Mouse (Mus musculus) liver, embryonic 11.5 days (tissue): Measurements from ENCODE around the gene Rarb. TPM values are rescaled to one million over a fixed set of nuclear protein-coding genes. Genes with fewer than 3 reads are reported as not detected.

ENCODE experiments used
- ATAC-seq: fragments of 200-750 bp; cut with Nextera tagmentation; replicated peaks from 2 replicates; pipeline ENCODE4 v1.8.0; 2017; ENCODE audit warnings: moderate number of reproducible peaks, mild to moderate bottlenecking, moderate TSS enrichment, moderate library complexity; ENCODE audit not compliant: low FRiP score
- DNase-seq: peaks from one replicate; pipeline ENCODE4 v3.0.0-alpha.2; 2017; ENCODE audit warnings: low spot score
- H3K27ac ChIP-seq: fragments of 300-500 bp; sonication (generic); 2 replicates; pipeline ENCODE4 v1.5.1; 2014; ENCODE audit warnings: mild to moderate bottlenecking, low read depth, low read length, control low read depth
- H3K27me3 ChIP-seq: fragments of 300-500 bp; sonication (generic); replicated peaks from 2 replicates; pipeline ENCODE4 v1.6.1; 2014; ENCODE audit warnings: low read length, mixed read lengths; ENCODE audit not compliant: control insufficient read depth, insufficient read depth
- H3K36me3 ChIP-seq: fragments of 300-500 bp; sonication (generic); 2 replicates; pipeline ENCODE4 v1.6.1; 2014; ENCODE audit warnings: mild to moderate bottlenecking, low read length, moderate library complexity, mixed read lengths; ENCODE audit not compliant: control insufficient read depth, insufficient read depth
- H3K4me1 ChIP-seq: fragments of 300-500 bp; sonication (generic); replicated peaks from 2 replicates; pipeline ENCODE4 v1.6.1; 2014; ENCODE audit warnings: low read length, mixed read lengths; ENCODE audit not compliant: control insufficient read depth, insufficient read depth
- H3K4me2 ChIP-seq: fragments of 300-500 bp; sonication (generic); 2 replicates; pipeline ENCODE4 v1.6.1; 2014; ENCODE audit warnings: mild to moderate bottlenecking, control low read depth, moderate library complexity
- H3K4me3 ChIP-seq: fragments of 300-500 bp; sonication (generic); 2 replicates; pipeline ENCODE4 v1.5.1; 2014; ENCODE audit warnings: low read depth, low read length, control low read depth
- H3K9ac ChIP-seq: fragments of 300-500 bp; sonication (generic); 2 replicates; pipeline ENCODE4 v1.6.1; 2014; ENCODE audit warnings: low read depth, low read length, control low read depth
- H3K9me3 ChIP-seq: fragments of 300-500 bp; sonication (generic); 2 replicates; pipeline ENCODE4 v1.6.1; 2016; ENCODE audit warnings: low read length, inconsistent platforms, mixed read lengths; ENCODE audit not compliant: control insufficient read depth
- WGBS: fragments of 180-500 bp; shearing (Covaris S2); extraction: QIAGEN DNeasy Blood & Tissue Kit; methylation state at CpG from one replicate; pipeline ENCODE4 v1.1.7; 2014; 5-methylcytosine and 5-hydroxymethylcytosine counted together
- polyA plus RNA-seq: library from polyadenylated mRNA; unstranded; fragments of >200 nt; fragmentation: Nextera tagmentation; extraction: Ambion mirVana; gene quantifications from 2 replicates; pipeline ENCODE4 v1.2.1, GENCODE M21; 2014

The Rarb gene
- polyA plus RNA-seq, 1 experiment from 2014 or later, result 15.2 TPM

DNA sequence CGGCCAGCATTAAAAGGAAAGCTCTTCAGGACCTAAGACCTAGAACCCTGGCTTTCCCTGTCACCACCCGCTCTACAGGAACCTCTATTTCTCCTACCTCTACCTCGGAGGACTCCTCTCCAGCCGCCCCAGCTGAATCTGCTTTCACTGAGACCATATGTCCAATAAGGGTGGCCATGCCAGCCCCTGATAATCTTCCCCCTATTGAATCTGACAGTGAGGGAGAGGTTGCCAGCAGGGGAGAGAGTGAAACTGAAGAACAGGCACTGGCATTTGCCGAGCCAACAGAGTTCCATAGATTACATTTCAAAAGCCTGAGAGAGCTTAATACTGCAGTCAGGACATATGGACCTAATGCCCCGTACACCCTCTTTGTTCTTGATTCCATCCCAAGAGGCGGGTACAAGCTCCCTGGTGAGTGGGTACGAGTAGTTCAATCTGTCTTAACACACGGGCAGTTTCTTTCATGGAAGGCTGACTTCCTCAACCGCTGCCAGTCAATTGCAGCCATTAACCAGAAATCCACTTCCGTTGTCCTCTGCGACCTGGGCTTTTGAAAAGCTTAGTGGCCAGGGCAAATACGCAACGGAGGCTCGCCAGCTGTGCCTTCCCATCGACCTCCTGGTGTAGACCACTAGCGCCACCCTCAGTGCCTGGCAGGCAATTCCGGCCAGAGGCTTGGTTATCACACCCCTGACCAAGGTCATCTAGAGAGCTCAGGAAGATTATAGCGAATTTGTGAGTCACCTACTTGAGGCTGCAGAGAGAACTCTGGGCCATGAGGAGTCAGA, 179.6 kb downstream of the Rarb start:
- no peak for ATAC-seq
- DNase-seq, result no peak
- 91% methylated on average over 19 of the region's 19 CpGs for WGBS

DNA sequence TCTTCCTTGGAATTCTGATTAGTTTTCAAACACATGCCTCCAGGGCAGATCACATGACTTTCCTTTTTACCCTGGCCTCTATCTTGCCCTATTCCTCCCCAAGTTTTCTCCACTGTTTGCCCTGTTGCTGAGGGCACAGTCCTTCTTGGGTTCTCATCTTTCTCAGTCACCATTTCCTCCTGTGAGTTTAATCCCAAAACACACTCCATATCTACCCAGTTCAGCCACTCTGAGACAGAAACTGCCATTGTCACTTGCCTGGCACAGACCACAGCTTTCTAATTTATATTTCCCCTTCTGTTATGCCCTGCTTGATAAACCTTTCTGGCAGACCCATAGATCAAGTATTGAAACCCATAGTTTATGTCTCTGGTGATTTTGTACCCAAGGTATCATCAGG, 205.0 kb downstream of the Rarb start:
- no peaks in the 10 kb centered on the region for H3K9me3 ChIP-seq
- ATAC-seq (no peak), DNase-seq (no peak)
- no peak overlapping the region for H3K27ac ChIP-seq
- H3K27me3 ChIP-seq, result no peaks in the 10 kb centered on the region
- H3K4me2 ChIP-seq, result no peak overlapping the region
- no peaks in the 10 kb centered on the region for H3K4me1 ChIP-seq
- no peak overlapping the region for H3K4me3 ChIP-seq
- H3K9ac ChIP-seq, result no peak overlapping the region
- no peaks in the 10 kb centered on the region for H3K36me3 ChIP-seq

More for the DNA sequence above, 179.6 kb downstream of the Rarb start:
- Histone ChIP-seq H3K4me2 (no peak overlapping the region), H3K9me3 (peaks cover 7% of the 10 kb centered on the region), H3K4me1 (no peaks in the 10 kb centered on the region), H3K4me3 (no peak overlapping the region), H3K27ac (no peak overlapping the region), H3K9ac (no peak overlapping the region), H3K27me3 (no peaks in the 10 kb centered on the region), H3K36me3 (no peaks in the 10 kb centered on the region; the same call in 1 of the 2 replicates)

DNA sequence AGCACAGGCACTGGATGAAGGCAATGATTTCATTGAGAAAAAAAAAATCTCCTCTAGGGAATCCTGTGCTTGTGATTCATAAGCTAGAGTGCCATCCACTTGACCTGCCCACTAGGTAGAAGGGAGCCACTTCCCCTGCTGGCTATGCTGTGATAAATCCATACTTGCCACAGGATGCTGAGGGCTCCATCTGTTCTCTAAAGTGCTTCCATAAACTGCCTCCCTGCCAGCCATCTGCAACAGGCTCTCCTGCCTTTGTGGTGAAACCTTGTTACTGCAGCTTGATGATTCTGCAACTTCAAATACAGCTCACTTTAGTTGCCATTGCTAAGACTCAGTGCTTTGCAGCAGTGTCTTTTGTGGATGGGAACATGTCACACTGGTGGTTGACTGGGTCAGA, 213.5 kb downstream of the Rarb start:
- DNase-seq (no peak), ATAC-seq (no peak)
- H3K4me1 ChIP-seq, result 0 out of 2 replicates have a peak, but pooled peaks cover 3% of the 10 kb centered on the region
- H3K27ac ChIP-seq, result no peak overlapping the region
- H3K4me3 ChIP-seq, result no peak overlapping the region
- H3K27me3 ChIP-seq, result no peaks in the 10 kb centered on the region
- H3K4me2 ChIP-seq, result no peak overlapping the region
- H3K9ac ChIP-seq, result no peak overlapping the region
- H3K36me3 ChIP-seq, result no peaks in the 10 kb centered on the region
- no peaks in the 10 kb centered on the region for H3K9me3 ChIP-seq

DNA sequence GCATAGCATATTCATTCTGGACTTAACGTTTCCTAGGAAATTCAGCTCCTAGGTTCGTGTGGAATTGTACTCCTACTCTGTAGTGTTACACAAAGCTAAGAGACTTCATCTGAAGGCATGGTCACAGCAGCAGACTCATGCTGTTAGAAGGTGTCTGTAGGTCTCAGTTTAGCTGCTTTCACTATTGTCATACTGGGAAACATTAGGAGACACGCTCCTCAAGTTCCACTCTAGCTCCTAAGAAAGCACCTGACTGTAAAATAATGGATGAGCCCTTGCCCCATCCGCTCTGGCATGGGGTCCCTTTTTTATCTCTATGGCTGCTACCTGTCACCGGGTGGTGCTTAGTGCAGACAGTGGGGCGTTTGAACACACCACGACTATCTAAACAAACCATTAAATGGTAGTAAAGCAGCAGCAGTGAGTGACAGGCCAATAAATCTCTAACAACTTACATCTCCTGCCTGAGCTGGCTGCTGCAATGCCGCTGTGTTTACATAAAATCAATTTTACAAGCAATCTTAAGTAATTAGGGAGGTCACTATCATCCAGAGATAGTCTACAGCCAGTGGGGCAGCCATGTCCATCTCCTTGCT, 214.4 kb downstream of the Rarb start:
- Histone ChIP-seq H3K9ac (no peak overlapping the region), H3K36me3 (no peaks in the 10 kb centered on the region), H3K9me3 (no peaks in the 10 kb centered on the region), H3K27ac (no peak overlapping the region), H3K4me2 (no peak overlapping the region), H3K4me1 (0 out of 2 replicates have a peak, but pooled peaks cover 3% of the 10 kb centered on the region), H3K4me3 (no peak overlapping the region), H3K27me3 (no peaks in the 10 kb centered on the region)
- no peak for ATAC-seq
- WGBS, result 39% methylated on average over 8 of the region's 8 CpGs
- DNase-seq, result no peak

DNA sequence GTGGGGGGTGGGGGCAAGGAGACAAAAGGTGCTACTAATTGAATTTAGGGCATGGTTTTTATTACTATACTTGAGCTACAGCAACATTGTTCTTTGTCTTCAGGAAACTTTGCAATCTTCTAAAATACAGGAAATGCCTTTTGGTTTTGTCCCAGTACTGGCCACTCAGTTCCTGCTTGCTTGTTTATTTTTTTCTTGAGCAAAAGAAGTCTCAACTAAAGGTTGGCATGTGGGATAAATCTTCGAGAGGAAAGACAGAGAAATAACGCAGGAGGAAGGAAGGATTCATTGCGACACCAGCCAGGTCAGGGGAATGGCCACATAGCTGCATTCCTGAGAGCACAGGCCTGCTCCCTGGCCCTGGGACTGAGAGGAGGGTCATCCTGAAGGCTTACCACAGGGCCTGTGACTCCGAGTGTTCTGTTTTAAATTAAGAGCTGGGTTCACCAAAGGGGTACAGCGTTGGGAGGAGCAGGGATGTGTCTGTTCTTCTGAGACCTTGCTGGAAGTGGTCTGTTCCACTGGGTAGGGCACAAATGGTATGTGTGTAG, 215.8 kb downstream of the Rarb start:
- no peak; the same call in 1 of the 2 replicates for ATAC-seq
- Histone ChIP-seq H3K9ac (no peak overlapping the region), H3K27ac (no peak overlapping the region), H3K27me3 (no peaks in the 10 kb centered on the region), H3K4me3 (no peak overlapping the region), H3K4me2 (no peak overlapping the region), H3K9me3 (no peaks in the 10 kb centered on the region), H3K4me1 (peaks cover 5% of the 10 kb centered on the region; the same call in 1 of the 2 replicates), H3K36me3 (no peaks in the 10 kb centered on the region)
- WGBS, result 21% methylated on average over 5 of the region's 5 CpGs
- DNase-seq, result peak; percentile 35

DNA sequence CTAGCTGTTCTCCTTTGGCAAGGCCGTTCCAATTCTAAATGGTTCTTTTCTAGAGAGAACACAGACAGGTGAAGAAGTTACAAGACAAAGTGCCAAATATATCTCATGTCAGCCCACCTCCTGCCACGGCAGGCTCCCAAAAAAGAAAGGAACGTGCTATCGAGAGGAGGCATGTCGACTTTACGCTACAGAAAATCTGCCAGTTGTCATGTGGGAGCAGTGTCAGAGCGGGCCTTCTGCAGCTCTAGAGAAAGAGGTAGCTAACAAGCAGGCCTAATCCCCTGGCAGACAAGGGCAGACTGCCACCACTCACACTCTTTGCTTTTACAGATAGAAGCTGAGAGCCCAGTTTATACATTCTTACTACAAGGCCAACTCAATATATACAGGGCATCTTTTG, 219.7 kb downstream of the Rarb start:
- Histone ChIP-seq H3K4me3 (no peak overlapping the region), H3K27ac (no peak overlapping the region), H3K9ac (no peak overlapping the region), H3K36me3 (no peaks in the 10 kb centered on the region), H3K4me1 (peaks cover 5% of the 10 kb centered on the region), H3K4me2 (no peak overlapping the region), H3K27me3 (no peaks in the 10 kb centered on the region), H3K9me3 (no peaks in the 10 kb centered on the region)
- ATAC-seq, result no peak
- WGBS, result 66% methylated on average over 7 of the region's 7 CpGs
- DNase-seq, result no peak

DNA sequence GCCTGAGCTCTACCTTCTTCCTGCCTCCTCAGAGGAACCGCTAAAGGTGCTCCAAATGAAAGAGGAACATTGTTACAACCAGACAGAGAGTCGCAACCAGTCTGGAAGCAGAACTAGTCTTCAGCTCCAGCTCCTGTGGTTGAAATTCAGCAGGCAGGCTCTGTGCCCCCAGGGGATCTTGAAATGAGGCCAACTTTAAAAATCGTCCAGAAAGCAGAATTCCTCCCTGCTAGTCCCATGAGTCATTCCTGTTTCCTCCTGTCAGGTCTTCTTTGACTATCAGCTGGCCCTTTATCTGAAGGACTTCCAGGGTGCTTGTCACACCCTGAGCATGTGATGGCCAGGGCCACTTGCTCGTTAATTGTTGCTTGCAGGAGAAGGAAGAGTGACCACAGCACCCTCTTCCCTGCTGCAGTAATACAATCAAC, 220.9 kb downstream of the Rarb start:
- no peak overlapping the region for H3K27ac ChIP-seq
- ATAC-seq, result no peak
- H3K4me2 ChIP-seq, result no peak overlapping the region
- H3K4me3 ChIP-seq, result no peak overlapping the region
- H3K9me3 ChIP-seq, result no peaks in the 10 kb centered on the region
- no peak for DNase-seq
- H3K27me3 ChIP-seq, result no peaks in the 10 kb centered on the region
- H3K9ac ChIP-seq, result no peak overlapping the region
- H3K36me3 ChIP-seq, result no peaks in the 10 kb centered on the region
- 18% methylated on average over 4 of the region's 4 CpGs for WGBS
- peaks cover 5% of the 10 kb centered on the region for H3K4me1 ChIP-seq

DNA sequence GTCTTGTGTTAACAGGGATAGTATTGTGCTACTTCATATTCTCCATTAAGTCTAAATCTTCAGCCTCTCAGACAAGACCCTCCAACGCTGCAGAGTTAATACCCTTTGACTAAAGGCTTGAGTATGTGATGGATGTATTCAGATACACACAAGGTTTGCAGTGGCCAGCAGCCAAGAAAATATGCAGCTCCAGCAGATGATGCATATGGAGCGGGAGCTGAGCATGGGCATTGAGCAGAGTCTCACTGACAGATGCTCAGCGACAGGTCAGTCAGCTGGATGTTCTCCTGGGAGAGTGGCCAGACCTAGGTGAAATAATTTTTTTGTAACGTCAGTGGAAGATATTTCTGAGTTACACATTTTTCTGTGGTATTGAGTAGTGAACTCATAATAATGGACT, 229.8 kb downstream of the Rarb start:
- no peaks in the 10 kb centered on the region for H3K36me3 ChIP-seq
- ATAC-seq, result no peak
- H3K4me3 ChIP-seq, result no peak overlapping the region
- H3K27me3 ChIP-seq, result no peaks in the 10 kb centered on the region
- no peak overlapping the region for H3K4me2 ChIP-seq
- H3K27ac ChIP-seq, result no peak overlapping the region
- no peak for DNase-seq
- H3K9ac ChIP-seq, result no peak overlapping the region
- WGBS, result 63% methylated on average over 4 of the region's 4 CpGs
- no peaks in the 10 kb centered on the region for H3K4me1 ChIP-seq
- H3K9me3 ChIP-seq, result no peaks in the 10 kb centered on the region

DNA sequence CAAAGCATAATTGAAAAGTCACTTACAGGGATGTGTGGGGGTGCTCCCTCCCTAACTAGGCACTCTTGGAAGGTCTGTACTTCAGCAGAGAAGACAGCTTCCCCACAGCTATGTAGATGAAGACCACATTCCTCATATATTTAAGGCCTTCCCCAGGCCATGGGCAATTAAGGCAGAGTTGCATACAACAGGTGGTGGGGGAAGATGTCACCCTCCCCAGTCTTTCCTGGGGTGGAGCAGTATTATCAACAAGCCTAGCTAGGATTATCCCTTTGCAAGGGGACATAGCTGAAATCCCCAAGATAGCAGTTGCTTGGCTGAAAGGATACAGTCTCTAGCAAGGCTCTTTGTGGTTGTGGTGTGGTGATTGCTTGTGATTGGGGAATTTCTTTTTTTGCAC, 240.9 kb downstream of the Rarb start:
- DNase-seq (no peak), ATAC-seq (no peak)
- no peak overlapping the region for H3K4me3 ChIP-seq
- no peaks in the 10 kb centered on the region for H3K36me3 ChIP-seq
- H3K4me1 ChIP-seq, result no peaks in the 10 kb centered on the region
- H3K9ac ChIP-seq, result no peak overlapping the region
- H3K27ac ChIP-seq, result no peak overlapping the region
- no peak overlapping the region for H3K4me2 ChIP-seq
- no peaks in the 10 kb centered on the region for H3K9me3 ChIP-seq
- H3K27me3 ChIP-seq, result peaks cover 28% of the 10 kb centered on the region
